Mouse (Mus musculus) retina, postnatal 1 day (tissue): ENCODE measurements around the gene Srp54b.
"Not testable (repeated sequence)": the region's sequence is repeated elsewhere in the genome, so short reads cannot be mapped to it uniquely, and the experiment has no call there.

Source experiments
- DNase-seq: peaks from one replicate; pipeline ENCODE4 v3.0.0-alpha.2; 2012

Srp54b gene

DNA sequence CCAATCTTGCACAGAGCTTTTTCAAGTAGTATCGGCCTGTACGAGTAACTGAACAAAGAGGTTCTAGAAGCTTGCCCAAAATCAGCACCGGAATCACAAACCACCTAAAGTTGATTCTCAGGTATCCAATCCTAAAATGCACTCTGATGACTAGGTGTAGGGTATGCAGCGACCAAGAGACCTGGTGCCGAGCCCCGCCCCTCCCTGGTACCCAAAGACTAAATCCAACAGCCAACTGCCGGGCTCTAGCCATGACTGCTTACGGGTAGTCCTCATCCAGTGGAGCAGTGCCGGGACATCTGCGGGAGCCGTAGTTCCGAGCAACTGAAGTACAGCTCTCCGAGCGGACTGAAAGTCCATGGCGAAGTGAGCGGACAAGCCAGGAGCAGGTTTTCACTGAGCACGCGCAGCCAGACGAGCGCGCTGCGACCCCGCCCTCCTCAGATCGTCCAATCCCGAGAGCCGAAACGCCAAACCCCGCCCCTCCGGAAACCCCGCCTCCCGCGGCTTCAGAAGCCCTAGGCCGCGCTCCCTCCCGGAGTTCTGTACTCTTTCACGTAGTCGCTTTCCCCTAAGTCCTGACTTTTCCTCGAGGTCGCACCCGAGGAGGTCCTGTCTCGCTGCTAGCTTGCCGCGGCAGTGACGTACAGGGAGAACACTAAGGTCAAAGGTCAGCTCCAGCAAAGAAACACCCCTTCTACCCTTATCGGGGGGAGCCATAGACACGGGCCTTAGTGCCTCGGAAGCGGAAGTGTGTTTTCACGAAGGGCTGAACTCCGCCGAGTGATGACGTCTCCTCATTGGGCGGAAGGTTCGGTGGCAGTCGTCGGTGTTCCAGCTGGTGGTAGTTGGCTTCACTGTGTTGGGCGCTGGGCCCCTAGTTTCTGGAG, at the start of gene Srp54b:
Srp54b (plus strand) TSS at position 546 of the 890 bp plus-strand sequence.
- not testable (repeated sequence) for DNase-seq

DNA sequence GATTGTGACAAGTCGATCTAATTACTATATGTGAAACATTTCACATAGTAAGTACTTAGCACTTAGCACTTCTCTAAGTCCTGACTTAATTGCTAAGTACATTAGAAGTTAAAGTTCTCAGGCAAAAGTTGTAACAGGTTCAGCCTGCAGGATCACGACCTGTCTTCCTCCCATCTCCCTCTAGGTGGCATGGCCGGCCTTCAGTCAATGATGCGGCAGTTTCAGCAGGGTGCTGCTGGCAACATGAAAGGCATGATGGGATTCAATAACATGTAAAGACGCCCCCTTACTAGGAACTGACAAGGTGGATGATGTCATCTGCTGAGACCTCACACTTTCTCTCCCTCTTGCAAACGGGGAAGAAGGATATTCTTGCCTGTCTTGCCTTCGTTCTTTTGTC, 42.3 kb upstream of the Srp54b start:
- not testable (repeated sequence) for DNase-seq

DNA sequence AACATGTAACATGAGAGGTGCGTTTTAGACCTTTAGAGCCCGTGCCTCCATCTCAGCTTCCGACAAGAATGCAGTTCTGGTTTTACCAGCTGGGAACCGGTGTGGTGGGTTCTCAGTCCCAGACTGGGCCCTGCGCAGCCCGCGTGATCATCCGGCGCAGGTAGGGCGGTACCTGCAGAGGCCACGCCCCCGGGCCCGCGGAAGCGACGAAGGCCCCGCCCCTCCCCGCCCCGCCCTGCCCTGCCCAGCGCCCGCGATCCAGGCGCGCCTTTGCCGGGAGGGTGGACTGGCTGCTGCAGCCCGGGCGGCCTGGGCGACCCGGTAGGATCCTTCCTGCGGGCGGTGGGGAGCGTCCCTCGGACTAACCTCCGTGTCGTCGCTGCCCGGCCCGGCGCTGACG, 30.7 kb upstream of the Srp54b start, which contains the start of gene Fam177a:
Fam177a (plus strand) TSS at position 228 of the 400 bp plus-strand sequence.
- not testable (repeated sequence) for DNase-seq

DNA sequence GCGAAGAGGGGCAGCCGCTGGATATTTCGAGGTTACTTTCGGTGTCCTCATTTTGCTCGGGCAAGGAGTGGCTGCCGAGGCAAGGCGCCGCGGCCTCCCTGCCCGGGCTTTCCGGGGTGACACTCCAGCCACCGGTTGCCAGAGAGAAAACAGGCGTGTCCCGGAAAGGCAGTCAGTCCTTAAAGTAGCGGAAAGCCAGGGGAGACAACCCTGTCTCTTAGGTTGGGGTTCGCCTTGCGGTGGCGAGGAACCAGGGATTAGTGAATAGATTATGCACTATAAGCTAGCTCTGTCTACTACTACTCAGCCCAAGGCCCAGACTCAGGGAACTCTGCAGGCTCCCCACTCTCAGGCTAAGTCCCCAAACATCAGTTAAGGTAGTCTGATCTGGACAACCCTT, 30.2 kb upstream of the Srp54b start:
- DNase-seq, result not testable (repeated sequence)

DNA sequence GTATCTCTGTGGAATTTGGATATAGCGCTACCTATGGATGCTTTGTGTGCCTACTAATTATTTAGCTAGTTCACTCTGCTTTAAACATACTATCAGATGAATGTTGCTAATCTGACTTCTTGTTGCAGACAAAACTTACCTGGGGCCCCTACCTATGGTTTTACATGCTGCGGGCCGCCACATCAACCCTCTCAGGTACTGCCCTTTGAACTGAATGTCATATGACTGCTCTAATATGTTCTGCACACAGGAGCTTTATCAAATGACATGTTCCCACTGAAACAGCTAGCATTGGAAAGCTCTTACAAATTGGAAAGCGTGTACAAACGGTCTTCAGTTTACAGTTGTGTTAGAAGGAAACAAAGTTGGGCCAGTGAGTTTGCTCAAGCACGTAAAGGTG, 19.4 kb upstream of the Srp54b start:
- DNase-seq, result not testable (repeated sequence)

DNA sequence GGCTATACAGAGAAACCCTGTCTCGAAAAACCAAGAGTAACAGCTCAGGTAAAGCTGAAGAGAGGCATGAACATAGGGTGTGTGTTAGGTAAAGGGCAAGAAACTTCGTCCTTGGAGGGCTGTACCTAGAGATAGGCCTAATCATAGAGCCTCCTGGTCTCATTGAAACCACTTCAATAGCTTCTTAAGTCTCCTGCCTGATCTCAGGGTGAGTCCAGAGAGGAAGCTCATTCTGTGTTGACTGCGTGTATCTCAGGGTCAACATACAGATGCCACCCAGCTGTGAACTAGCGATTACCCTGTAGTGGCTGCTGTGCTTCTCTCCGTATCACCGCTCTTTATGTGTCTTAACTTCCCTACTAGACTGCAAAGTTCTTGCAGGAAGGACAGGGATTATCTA, 17.0 kb upstream of the Srp54b start:
- DNase-seq, result not testable (repeated sequence)

DNA sequence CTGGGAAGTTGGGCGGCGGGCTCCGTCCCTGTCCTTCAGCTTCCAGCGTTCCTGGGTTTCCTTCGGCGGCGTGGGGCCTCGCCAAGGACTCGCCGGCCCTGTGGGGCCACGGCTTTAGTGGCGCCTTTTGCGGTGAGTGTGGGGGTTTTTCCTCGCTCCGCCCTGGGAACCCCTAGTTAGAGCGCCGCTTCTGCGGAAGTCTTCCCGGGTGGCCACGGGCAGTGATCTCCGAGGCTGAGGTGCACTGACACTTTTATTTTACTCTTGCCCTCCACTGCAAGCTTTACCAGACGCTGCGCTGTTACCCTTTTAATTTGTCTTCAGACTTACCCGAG, 512 bp downstream of the Srp54b start:
- DNase-seq, result not testable (repeated sequence)

DNA sequence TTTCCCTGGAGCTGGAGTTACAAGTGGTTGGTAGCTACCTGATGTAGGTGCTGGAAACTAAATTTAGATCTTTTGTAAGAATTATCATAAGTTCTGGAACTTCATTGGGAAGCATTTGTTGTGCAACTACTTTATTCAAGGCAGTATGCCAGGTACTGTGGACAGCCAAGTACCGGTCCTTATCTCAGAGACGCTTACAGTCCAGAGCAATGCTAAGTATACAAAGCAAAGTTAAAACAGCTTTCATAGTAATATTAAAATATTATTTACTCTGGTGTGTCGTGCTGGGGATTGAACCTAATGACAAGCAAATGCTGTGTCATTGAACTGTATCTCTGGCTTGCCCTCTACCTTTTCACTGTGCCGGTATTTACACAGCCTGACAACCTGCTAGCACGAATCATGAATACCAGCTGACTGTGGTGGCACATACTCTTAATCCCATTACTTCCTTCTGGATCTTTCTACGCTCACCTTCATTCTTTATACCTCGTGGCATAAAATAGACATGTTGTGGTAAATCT, 12.2 kb downstream of the Srp54b start:
- DNase-seq, result not testable (repeated sequence)

DNA sequence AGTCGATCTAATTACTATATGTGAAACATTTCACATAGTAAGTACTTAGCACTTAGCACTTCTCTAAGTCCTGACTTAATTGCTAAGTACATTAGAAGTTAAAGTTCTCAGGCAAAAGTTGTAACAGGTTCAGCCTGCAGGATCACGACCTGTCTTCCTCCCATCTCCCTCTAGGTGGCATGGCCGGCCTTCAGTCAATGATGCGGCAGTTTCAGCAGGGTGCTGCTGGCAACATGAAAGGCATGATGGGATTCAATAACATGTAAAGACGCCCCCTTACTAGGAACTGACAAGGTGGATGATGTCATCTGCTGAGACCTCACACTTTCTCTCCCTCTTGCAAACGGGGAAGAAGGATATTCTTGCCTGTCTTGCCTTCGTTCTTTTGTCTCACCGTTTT, 32.8 kb downstream of the Srp54b start:
- not testable (repeated sequence) for DNase-seq

DNA sequence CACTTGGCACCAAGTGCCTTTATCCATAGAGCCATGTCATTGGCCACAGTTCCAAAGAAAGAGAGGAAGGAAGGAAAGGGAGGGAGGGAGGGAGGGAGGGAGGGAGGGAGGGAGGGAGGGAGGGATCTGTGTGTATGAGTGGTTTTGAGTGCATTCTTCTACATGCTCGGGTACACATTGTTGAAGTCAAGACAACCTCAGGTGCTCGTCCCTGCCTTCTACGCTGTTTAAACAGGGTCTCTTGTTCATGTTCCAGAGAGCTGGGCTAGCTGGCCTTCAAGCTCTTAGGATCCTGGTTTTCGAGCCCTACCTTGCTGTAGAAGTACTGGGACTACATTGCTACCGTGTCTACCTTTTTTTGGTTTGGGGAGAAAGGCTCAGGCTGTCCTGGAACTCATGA, 34.2 kb downstream of the Srp54b start:
- DNase-seq, result not testable (repeated sequence)

DNA sequence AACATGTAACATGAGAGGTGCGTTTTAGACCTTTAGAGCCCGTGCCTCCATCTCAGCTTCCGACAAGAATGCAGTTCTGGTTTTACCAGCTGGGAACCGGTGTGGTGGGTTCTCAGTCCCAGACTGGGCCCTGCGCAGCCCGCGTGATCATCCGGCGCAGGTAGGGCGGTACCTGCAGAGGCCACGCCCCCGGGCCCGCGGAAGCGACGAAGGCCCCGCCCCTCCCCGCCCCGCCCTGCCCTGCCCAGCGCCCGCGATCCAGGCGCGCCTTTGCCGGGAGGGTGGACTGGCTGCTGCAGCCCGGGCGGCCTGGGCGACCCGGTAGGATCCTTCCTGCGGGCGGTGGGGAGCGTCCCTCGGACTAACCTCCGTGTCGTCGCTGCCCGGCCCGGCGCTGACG, 44.4 kb downstream of the Srp54b start, which contains the start of gene 1700047I17Rik2:
1700047I17Rik2 (plus strand) TSS at position 287 of the 400 bp plus-strand sequence.
- not testable (repeated sequence) for DNase-seq

DNA sequence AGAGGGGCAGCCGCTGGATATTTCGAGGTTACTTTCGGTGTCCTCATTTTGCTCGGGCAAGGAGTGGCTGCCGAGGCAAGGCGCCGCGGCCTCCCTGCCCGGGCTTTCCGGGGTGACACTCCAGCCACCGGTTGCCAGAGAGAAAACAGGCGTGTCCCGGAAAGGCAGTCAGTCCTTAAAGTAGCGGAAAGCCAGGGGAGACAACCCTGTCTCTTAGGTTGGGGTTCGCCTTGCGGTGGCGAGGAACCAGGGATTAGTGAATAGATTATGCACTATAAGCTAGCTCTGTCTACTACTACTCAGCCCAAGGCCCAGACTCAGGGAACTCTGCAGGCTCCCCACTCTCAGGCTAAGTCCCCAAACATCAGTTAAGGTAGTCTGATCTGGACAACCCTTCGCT, 44.9 kb downstream of the Srp54b start:
- DNase-seq, result not testable (repeated sequence)

DNA sequence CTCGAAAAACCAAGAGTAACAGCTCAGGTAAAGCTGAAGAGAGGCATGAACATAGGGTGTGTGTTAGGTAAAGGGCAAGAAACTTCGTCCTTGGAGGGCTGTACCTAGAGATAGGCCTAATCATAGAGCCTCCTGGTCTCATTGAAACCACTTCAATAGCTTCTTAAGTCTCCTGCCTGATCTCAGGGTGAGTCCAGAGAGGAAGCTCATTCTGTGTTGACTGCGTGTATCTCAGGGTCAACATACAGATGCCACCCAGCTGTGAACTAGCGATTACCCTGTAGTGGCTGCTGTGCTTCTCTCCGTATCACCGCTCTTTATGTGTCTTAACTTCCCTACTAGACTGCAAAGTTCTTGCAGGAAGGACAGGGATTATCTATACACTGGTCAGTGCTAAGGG, 58.0 kb downstream of the Srp54b start:
- not testable (repeated sequence) for DNase-seq

DNA sequence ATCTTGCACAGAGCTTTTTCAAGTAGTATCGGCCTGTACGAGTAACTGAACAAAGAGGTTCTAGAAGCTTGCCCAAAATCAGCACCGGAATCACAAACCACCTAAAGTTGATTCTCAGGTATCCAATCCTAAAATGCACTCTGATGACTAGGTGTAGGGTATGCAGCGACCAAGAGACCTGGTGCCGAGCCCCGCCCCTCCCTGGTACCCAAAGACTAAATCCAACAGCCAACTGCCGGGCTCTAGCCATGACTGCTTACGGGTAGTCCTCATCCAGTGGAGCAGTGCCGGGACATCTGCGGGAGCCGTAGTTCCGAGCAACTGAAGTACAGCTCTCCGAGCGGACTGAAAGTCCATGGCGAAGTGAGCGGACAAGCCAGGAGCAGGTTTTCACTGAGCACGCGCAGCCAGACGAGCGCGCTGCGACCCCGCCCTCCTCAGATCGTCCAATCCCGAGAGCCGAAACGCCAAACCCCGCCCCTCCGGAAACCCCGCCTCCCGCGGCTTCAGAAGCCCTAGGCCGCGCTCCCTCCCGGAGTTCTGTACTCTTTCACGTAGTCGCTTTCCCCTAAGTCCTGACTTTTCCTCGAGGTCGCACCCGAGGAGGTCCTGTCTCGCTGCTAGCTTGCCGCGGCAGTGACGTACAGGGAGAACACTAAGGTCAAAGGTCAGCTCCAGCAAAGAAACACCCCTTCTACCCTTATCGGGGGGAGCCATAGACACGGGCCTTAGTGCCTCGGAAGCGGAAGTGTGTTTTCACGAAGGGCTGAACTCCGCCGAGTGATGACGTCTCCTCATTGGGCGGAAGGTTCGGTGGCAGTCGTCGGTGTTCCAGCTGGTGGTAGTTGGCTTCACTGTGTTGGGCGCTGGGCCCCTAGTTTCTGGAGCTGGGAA, 75.0 kb downstream of the Srp54b start, which contains the start of gene Srp54c:
Srp54c (plus strand) TSS at position 543 of the 894 bp plus-strand sequence.
- DNase-seq, result not testable (repeated sequence)

DNA sequence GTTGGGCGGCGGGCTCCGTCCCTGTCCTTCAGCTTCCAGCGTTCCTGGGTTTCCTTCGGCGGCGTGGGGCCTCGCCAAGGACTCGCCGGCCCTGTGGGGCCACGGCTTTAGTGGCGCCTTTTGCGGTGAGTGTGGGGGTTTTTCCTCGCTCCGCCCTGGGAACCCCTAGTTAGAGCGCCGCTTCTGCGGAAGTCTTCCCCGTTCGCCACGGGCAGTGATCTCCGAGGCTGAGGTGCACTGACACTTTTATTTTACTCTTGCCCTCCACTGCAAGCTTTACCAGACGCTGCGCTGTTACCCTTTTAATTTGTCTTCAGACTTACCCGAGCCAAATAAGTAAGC, 75.6 kb downstream of the Srp54b start:
- not testable (repeated sequence) for DNase-seq
